Mouse (Mus musculus) CH12.LX (cell line): ENCODE results near the gene Casq2.

Experiments used
- CHD1 ChIP-seq: IDR thresholded peaks from 2 replicates; pipeline ENCODE4 v1.6.1; 2012; ENCODE audit warnings: low read depth, low read length, improper control_type of control experiment, inconsistent platforms
- CTCF ChIP-seq, 2 experiments: IDR thresholded peaks in 1 of 2; conservative IDR thresholded peaks in 1 of 2; 2 replicates each; pipeline ENCODE4 v1.5.1; 2011 to 2012; ENCODE audit warnings: low read depth in 2 of 2, low read length in 2 of 2, improper control_type of control experiment in 1 of 2, inconsistent platforms in 1 of 2, mild to moderate bottlenecking in 1 of 2, moderate library complexity in 1 of 2
- EP300 ChIP-seq: IDR thresholded peaks from 2 replicates; pipeline ENCODE4 v1.6.1; 2011; ENCODE audit warnings: low read length, improper control_type of control experiment
- HCFC1 ChIP-seq: IDR thresholded peaks from 2 replicates; pipeline ENCODE4 v1.6.1; 2012; ENCODE audit warnings: low read depth, mild to moderate bottlenecking, inconsistent platforms, low read length, improper control_type of control experiment
- MYC ChIP-seq: IDR thresholded peaks from 2 replicates; pipeline ENCODE4 v1.6.1; 2011; ENCODE audit warnings: low read depth, mild to moderate bottlenecking, improper control_type of control experiment, low read length
- NRF1 ChIP-seq: IDR thresholded peaks from 2 replicates; pipeline ENCODE4 v1.6.1; 2014; ENCODE audit warnings: low read depth, mild to moderate bottlenecking, inconsistent platforms, low read length, improper control_type of control experiment, moderate library complexity
- PAX5 ChIP-seq: IDR thresholded peaks from 2 replicates; pipeline ENCODE4 v1.6.1; 2012; ENCODE audit warnings: low read length, inconsistent platforms, mixed read lengths
- POLR2A ChIP-seq: IDR thresholded peaks from 2 replicates; pipeline ENCODE4 v1.6.1; 2011; ENCODE audit warnings: low read depth, mild to moderate bottlenecking, improper control_type of control experiment, low read length
- SMC3 ChIP-seq: IDR thresholded peaks from 2 replicates; pipeline ENCODE4 v1.6.1; 2011; ENCODE audit warnings: low read depth, low read length, improper control_type of control experiment
- TBP ChIP-seq: conservative IDR thresholded peaks from 2 replicates; pipeline ENCODE4 v1.6.1; 2011; ENCODE audit warnings: low read depth, low read length, improper control_type of control experiment
- USF1 ChIP-seq: IDR thresholded peaks from 2 replicates; pipeline ENCODE4 v1.6.1; 2014; ENCODE audit warnings: low read depth, mild to moderate bottlenecking, inconsistent platforms, low read length, improper control_type of control experiment
- ZC3H11A ChIP-seq: IDR thresholded peaks from 2 replicates; pipeline ENCODE4 v1.6.1; 2012; ENCODE audit warnings: low read depth, mild to moderate bottlenecking, inconsistent platforms, low read length, improper control_type of control experiment
- ZNF384 ChIP-seq: IDR thresholded peaks from 2 replicates; pipeline ENCODE4 v1.6.1; 2012; ENCODE audit warnings: low read depth, low read length, improper control_type of control experiment, inconsistent platforms

DNA sequence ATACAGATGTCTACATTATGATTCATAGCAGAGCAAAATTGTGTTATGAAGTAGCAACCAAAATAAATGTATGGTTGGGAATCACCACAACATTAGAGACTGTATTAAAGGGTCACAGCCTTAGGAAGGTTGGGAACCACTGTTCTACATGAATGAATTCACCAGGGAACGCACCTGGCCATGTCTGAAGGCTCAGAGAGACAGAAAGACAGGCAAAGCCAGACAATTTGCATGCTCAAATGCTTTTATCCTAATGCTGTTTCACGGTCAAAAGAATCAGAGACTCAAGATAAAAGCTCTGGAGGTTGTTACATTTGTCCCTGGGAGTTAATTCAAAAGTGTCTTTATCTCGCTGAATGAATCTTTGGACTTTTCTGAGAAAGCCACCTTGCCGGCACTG is 65.6 kb downstream of the Casq2 start:
- TF ChIP-seq TBP (no peak), POLR2A (no peak), USF1 (no peak), HCFC1 (no peak), EP300 (no peak), MYC (no peak), CTCF (conservative IDR thresholded peaks at IDR 0.05 in 1 of 2, IDR thresholded peaks at IDR 0.05 in 1 of 2; ENCODE audit: low read depth in 2 of 2, low read length in 2 of 2) (no peak), SMC3 (no peak), PAX5 (no peak), CHD1 (no peak), ZNF384 (no peak), NRF1 (no peak), ZC3H11A (no peak)
